Mouse (Mus musculus): ENCODE results near the gene Nkpd1.

DNA sequence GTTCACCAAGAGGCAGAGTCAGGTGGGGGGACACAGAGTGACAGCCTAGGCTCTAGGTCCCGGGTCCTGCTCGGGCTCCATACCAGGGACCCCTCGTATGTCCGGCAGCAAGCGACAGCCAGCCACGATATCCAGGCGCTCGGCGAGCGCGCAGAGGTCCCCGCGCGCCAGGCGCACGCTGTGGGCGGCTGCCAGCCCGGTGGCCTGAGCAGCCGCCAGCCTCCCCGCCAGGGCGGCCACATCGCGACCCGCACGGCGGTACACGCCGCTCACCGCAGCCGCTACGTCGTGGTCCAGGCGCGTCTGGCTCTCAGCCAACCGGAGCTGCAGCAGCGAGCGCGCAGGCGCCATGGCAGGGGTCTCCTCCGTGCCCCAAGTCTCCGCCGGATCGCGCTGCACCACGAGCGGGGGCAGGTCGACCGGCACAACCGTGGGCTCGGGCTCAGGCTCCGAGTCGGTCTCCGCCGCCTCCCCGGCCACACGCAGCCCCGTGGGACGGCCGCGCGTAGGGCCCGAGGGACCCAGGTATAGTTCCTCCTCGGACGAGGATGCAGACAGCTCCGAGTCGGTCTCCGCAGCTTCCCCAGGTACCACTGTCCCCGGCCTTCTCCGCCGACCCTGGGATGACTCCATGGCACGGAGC is 10.5 kb upstream of the Nkpd1 start:
- TF ChIP-seq CTCF (IDR thresholded peaks at IDR 0.05; ENCODE audit: low read depth, low read length) (no peak), GATA1 (IDR thresholded peaks at IDR 0.05; ENCODE audit: borderline replicate concordance, low read length) (no peak), TAL1 (conservative IDR thresholded peaks at IDR 0.05; ENCODE audit: low read depth, low read length) (no peak), POLR2AphosphoS5 (IDR thresholded peaks at IDR 0.05; ENCODE audit: insufficient replicate concordance, low read depth, low read length) (no peak)
